Mouse (Mus musculus): ENCODE results near the gene Ttyh3.

Ttyh3 gene

GRCm38 (mm10) chr5:140627580-140627979 is 21.3 kb downstream of the Ttyh3 start:
- DNase-seq = no peak

- no peak for DNase-seq
Measured at GRCm38 (mm10) chr5:140624961-140625360, 23.9 kb downstream of the Ttyh3 start.

DNA sequence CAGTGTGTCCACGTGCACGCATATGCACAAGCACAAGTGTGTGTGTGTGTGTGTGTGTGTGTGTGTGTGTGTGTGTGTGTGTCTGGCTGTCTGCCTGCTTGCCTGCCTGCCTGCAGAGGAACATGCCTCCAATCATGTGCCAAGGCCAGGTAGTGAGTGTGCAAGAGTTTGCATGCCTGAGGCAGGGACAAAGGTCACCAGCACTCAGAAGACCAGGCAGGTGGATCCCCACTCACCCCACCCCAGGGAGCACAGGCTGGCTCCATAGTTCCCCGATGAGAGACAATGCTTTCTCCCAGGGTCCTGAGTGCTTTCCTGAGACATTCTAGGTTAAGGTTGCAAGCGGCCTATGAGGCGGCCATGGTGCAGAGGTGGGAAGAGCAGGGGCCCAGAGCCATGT is 24.6 kb downstream of the Ttyh3 start:
- no peak for DNase-seq

- DNase-seq = no peak
Measured at GRCm38 (mm10) chr5:140623791-140624190, 25.0 kb downstream of the Ttyh3 start.

- DNase-seq = no peak
Measured at GRCm38 (mm10) chr5:140622978-140623670, 25.7 kb downstream of the Ttyh3 start.

DNA sequence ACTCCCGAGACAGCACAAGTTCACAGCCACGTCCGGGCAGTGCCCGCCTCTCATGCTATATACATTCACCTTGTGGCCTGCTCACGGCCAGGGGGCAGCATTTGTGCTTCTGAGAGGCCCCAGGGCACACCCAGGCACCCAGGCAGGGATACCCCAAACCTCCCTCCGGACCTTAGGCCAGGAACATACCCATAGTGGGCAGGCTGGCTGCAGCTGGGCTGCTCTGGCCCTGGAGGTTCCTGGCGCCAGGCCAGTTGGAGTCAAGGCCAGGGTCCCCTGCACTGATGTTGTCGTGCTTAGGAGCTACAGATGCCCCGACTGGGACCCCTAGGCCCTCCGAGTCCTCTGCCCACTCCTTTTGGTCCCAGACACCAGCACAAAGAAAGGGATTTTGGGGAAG is 27.3 kb downstream of the Ttyh3 start:
- no peak for DNase-seq

- DNase-seq = no peak
Measured at GRCm38 (mm10) chr5:140621092-140621491, 27.7 kb downstream of the Ttyh3 start.

GRCm38 (mm10) chr5:140619895-140620736 is 28.7 kb downstream of the Ttyh3 start:
- DNase-seq = no peak

DNA sequence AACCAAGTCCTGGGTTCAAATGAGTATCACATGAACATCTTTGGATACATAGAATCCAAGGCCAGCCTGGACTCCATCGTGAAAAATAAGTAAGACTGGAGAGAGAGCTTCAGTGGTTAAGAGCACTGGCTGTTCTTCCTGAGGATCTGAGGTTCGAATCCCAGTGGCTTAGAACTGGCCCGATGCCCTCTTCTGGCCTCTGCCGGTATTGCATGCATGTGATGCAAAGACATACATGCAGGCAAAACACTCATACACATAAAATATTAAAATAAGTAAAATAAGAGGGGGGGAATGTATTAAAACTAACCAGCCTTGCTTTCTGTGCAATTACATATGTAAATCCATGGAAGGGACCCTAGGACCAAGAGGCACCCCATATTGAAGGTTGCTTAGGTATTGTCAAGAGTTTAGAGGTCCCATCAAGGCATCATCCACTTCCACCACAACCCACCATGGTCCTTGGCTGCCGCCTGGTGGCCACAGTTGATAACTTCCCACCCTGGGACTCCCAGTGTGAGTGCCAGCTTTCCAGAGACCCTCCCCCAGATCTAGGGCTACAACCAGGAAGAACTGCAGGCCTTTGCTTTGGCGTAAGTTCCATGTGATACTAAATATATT is 29.6 kb downstream of the Ttyh3 start:
- peak; percentile 69 to 84 for DNase-seq

DNA sequence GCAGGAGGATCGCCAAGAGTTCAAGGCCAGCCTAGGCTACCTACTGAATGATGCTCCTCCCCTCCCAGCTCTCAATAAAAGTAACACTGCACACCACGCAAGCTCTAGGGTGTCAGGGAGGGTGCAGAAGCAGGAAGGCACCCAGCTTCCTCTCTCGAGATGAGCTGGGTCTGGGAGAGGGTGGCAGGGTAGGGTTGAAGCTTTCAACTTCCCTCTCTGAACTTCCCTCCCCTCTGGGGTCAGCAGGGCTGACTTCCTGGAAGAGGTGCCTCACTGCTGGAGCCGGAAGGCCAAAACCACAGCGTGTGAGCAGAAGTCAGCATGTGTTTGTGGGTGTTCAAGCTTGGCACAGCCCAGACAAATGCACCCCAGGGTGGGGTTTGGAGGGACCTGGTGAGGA is 31.1 kb downstream of the Ttyh3 start:
- peak; percentile 69 to 84 for DNase-seq

DNA sequence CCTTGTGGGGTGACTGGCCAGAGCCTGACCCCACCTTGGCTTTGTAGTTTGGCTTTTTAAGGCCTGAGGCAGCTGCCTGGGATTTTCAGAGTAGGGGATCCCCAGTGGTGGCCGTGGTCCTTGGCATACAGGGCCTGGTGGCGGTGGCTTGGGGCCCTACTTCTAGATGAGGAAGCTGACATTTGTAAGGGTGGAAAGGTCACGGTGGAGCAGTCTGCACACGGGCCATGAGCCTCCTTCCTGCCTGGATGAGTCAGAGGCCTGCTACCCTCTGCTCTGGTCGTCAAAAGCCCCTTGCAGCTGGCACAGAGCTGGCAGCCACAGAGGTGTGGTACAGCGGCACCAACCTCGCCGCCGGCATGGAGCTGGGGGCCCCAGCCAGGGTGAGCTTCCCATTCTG is 32.1 kb downstream of the Ttyh3 start:
- peak; percentile 62 for DNase-seq

DNA sequence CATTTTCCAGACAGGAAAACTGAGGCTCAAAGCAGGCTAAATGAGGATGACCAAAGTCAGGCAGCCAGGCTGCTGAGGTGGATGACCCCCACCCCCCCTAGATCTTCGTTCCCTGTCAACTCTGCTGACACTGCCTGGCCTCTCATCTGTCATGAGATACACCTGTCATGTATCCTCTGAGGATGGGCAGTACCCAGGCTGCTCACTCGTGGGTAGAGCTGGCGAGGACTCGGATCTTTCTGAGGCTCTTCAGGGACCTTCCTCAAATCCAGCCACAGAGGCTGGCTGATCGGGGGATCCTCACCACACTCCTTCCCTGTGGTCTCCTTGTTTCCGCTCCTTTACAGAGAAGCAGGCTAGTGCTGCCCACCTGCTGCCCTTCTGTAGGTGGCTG is 32.7 kb downstream of the Ttyh3 start:
- no peak for DNase-seq

DNA sequence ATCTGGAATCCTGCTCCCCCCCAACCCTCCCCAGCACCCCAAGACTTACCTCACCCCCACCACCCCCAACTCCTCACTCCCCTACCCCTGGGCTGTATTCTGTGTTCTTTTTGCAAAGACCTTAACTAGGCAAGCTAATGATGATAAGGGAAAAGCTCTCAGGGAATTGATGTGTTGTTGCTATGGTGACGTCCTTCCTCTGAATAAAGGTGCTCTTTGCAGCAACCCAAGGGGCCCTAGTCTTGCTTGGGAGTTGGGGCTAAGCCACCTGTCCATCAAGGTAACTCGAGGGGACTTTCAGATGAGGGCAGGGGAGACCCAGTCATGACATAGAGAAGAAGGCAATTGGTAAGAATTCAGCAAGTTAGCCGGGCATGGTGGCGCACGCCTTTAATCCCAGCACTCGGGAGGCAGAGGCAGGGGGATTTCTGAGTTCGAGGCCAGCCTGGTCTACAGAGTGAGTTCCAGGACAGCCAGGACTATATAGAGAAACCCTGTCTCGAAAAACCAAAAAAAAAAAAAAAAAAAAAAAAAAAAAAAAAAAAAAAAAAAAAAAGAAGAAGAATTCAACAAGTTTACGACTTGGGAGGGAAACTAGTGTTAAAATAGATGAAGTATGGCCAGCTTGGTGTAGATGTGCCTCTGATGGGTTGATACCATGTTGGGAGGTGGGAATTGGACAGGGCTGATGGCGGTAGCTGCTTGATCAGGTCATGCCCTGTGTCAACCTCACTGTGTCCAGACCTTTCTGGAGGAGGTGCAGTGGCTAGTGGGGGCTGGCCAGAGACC is 33.3 kb downstream of the Ttyh3 start:
- no peak for DNase-seq

GRCm38 (mm10) chr5:140614837-140615236 is 34.0 kb downstream of the Ttyh3 start:
- no peak for DNase-seq

DNA sequence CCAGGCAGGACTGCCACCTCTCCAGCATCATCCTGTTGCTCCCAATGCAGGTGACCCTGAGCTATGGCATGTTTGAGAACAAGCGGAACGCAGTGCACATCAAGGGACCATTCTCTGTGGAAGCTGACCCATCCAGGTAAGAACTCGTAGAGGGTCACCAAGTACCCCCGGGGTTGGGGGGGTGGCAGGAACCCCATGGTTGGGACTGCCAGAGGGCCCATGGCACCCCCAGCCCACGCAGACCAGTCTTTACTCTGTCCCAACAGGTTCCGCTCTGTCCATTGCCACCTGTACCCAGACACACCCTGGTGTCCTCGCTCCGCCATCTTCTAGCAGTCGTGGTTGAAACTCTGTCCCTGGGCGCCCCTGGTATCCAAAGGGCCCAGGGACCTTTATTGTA is 34.7 kb downstream of the Ttyh3 start:
- no peak for DNase-seq

GRCm38 (mm10) chr5:140612191-140612590 is 36.6 kb downstream of the Ttyh3 start:
- DNase-seq = peak in 1 of 2 experiments; percentile 7

DNA sequence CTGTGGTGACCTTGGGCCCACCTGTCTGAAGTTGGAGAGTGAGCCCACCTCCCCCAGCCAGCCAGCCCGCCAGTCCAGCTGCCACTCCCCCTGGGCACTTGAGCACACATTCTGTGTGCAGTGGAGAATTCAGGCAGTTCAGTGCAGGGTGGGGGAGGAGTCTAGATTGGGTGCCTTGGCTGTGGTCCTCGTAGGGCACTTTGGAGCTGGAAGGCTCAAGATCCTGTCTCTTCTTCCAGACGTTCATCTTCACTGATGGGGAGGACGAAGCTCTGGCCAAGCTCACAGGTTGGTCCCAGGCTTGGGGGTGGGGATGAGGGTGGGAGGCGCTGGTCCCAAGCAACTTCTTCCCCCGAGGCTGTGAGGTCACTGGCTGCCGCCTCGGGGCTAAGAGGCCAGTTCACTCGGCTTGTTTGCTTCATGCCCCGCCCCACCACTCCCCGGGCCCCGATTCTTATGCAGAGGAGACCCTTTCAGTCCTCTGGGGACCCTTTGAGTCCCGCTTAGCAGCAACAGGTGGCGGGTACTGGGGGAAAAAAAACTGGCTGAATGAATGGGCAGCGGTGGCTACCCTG is 37.1 kb downstream of the Ttyh3 start:
- peak in 1 of 2 experiments; percentile 7 for DNase-seq

- DNase-seq = peak in 1 of 2 experiments; percentile 30
Measured at GRCm38 (mm10) chr5:140611021-140611583, 37.7 kb downstream of the Ttyh3 start.

DNA sequence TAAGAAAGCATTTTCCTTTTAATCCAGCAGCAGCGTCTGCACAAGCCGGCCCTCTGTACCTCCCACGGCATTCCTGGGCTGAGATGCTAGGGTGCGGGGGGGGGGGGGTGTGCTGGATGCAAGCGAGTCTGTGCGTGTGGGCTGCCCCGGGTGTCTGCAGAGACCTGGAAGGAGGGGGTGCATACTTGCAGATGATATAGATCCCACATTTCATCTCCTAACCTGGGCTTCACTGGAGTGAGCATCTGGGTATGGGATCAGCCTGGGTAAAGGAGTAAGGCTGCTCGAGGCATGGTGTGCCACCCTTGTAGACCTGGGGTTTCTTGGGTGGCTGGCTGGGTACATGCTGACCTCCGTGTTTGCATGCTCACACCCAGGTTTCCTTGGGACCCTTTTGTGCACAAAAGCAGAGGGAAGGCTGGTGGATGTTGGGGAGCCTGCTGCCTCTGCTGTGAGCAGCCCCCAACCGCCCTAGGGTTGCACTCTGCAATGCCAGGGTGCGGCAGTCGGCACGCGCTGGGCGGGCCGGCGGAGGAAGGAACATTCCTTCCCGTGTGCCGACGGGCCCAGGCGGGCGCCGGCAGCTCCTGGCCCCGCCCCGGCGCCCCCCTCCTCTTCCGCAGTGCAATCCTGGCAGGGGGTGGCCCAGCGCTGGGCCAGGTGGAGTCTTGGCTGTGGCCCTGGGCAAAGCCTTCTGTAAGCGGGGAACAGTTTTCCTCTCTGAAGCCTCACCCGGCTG is 38.4 kb downstream of the Ttyh3 start:
- peak; percentile 18 to 49 for DNase-seq

- DNase-seq = peak; percentile 49 to 54
Measured at GRCm38 (mm10) chr5:140609511-140610272, 39.1 kb downstream of the Ttyh3 start.

DNA sequence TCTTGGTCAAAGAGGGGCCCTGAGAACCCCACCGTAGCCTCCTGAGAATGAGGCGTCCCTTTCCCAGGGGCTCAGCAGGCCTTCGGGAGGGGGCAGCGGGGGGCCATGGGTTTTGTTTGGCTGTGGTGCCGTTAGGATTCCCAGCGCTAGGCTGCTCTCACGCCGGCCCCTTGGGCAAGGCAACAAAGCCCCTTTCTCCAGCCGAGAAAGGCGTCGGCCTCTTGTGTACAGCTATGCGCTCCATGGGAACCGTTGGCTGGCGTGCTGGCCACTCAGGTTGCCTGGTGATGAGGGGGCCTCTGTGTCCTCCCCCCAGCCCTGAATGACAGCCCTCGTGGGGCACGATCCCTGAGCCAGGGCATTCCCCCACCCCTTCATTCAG is 40.2 kb downstream of the Ttyh3 start:
- DNase-seq = peak; percentile 10 to 34
